Mouse (Mus musculus) forebrain, embryonic 11.5 days (tissue): ENCODE data around the gene Slc26a10. TPM values are rescaled to one million over a fixed set of nuclear protein-coding genes. Genes with fewer than 3 reads are reported as not detected.
"Not testable (repeated sequence)": the region's sequence is repeated elsewhere in the genome, so short reads cannot be mapped to it uniquely, and the experiment has no call there.

ENCODE experiments used
- ATAC-seq: fragments of 200-750 bp; cut with Nextera tagmentation; replicated peaks from 2 replicates; pipeline ENCODE4 v1.8.0; 2017; ENCODE audit warnings: moderate TSS enrichment; ENCODE audit not compliant: low FRiP score
- DNase-seq: peaks from one replicate; pipeline ENCODE4 v3.0.0-alpha.2; 2017; ENCODE audit warnings: low spot score
- H3K27ac ChIP-seq: fragments of 300-500 bp; sonication (generic); 2 replicates; pipeline ENCODE4 v1.5.1; 2014; ENCODE audit warnings: low read depth, low read length
- H3K27me3 ChIP-seq: fragments of 300-500 bp; sonication (generic); 2 replicates; pipeline ENCODE4 v1.6.1; 2014; ENCODE audit warnings: mild to moderate bottlenecking, low read length, mixed read lengths; ENCODE audit not compliant: control insufficient read depth, insufficient read depth
- H3K36me3 ChIP-seq: fragments of 300-500 bp; sonication (generic); 2 replicates; pipeline ENCODE4 v1.6.1; 2014; ENCODE audit warnings: mild to moderate bottlenecking, low read length, moderate library complexity, mixed read lengths; ENCODE audit not compliant: control insufficient read depth, insufficient read depth
- H3K4me1 ChIP-seq: fragments of 300-500 bp; sonication (generic); replicated peaks from 2 replicates; pipeline ENCODE4 v1.6.1; 2014; ENCODE audit warnings: low read length, mixed read lengths; ENCODE audit not compliant: control insufficient read depth, insufficient read depth
- H3K4me2 ChIP-seq: fragments of 300-500 bp; sonication (generic); 2 replicates; pipeline ENCODE4 v1.6.1; 2014; ENCODE audit warnings: low read depth, mild to moderate bottlenecking, low read length, moderate library complexity, mixed read lengths; ENCODE audit not compliant: severe bottlenecking
- H3K4me3 ChIP-seq: fragments of 300-500 bp; sonication (generic); 2 replicates; pipeline ENCODE4 v1.5.1; 2014; ENCODE audit warnings: low read depth, low read length
- H3K9ac ChIP-seq: fragments of 300-500 bp; sonication (generic); 2 replicates; pipeline ENCODE4 v1.6.1; 2014; ENCODE audit warnings: low read length
- H3K9me3 ChIP-seq: fragments of 300-500 bp; sonication (generic); 2 replicates; pipeline ENCODE4 v1.6.1; 2016; ENCODE audit warnings: low read length, mixed read lengths; ENCODE audit not compliant: control insufficient read depth
- WGBS: fragments of 180-500 bp; shearing (Covaris S2); extraction: QIAGEN DNeasy Blood & Tissue Kit; methylation state at CpG from one replicate; pipeline ENCODE4 v1.1.7; 2014; 5-methylcytosine and 5-hydroxymethylcytosine counted together
- polyA plus RNA-seq: library from polyadenylated mRNA; unstranded; fragments of >200 nt; fragmentation: Nextera tagmentation; extraction: Ambion mirVana; gene quantifications from 2 replicates; pipeline ENCODE4 v1.2.1, GENCODE M21; 2014

Slc26a10 gene
- polyA plus RNA-seq, 1 experiment from 2014 or later = 1.1 TPM

DNA sequence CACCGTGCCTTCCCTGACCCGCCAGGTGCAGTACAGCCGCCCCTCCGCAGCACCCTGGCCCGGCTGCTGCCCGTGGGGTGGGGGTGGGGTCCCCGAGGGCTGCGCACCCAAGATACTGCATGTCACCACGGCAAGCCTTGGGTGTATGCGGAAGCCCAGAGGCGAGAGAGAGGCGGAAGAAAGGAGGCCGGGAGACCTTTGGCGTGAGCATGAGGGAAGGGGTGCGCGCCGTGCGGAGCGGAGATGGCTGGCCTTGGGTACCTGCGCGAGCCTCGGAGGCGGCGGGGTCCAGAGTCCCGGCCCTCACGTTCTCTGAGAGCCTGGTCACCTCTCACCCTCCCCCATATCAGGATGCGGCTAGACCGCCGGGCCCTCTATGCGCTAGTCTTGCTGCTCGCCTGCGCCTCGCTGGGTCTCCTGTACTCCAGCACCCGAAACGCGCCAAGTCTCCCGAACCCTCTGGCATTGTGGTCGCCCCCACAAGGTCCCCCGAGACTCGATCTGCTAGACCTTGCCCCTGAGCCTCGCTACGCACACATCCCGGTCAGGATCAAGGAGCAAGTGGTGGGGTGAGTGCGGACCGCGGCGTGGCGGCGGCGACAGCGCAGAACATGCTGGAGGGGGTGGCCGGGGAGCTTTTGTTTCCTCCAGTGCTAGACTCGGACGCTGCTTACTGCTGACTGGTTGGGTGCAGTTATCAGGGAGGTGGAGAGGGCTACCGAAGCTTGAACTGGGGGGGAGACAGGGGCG, 14.6 kb downstream of the Slc26a10 start:
- Histone ChIP-seq H3K27me3 (peaks cover 46% of the 10 kb centered on the region), H3K27ac (no peak overlapping the region), H3K9me3 (no peaks in the 10 kb centered on the region), H3K4me2 (peak overlapping the region; percentile 97), H3K36me3 (no peaks in the 10 kb centered on the region), H3K9ac (peak overlapping the region; percentile 68), H3K4me1 (peaks cover 21% of the 10 kb centered on the region; the same call in 1 of the 2 replicates), H3K4me3 (peak overlapping the region; percentile 53)
- peak; percentile 67 for ATAC-seq
- DNase-seq = peak; percentile 77
- under 1% methylated on average over 53 of the region's 56 CpGs for WGBS

DNA sequence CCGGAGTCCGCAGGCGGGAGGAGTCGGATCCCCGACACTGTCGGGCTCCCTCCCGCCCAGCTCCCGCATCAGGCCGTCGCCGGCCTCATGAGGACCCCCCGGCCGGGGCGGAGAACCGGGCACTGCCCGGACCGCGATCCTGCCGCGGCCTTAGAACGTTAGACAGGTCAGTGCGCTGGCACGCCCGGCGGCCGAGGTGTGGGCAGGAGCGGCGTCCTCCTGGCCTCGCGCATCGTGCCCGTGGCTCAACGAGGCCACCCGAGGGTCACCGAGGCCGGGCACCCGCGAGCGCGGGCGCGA, 15.1 kb downstream of the Slc26a10 start:
- no peaks in the 10 kb centered on the region for H3K9me3 ChIP-seq
- peaks cover 42% of the 10 kb centered on the region for H3K27me3 ChIP-seq
- no peak overlapping the region for H3K27ac ChIP-seq
- ATAC-seq (peak; percentile 64), DNase-seq (no peak)
- H3K4me2 ChIP-seq = peak overlapping the region; percentile 97
- H3K9ac ChIP-seq = peak overlapping the region; percentile 68
- H3K4me3 ChIP-seq = peak overlapping the region; percentile 53
- peaks cover 16% of the 10 kb centered on the region; the same call in 1 of the 2 replicates for H3K4me1 ChIP-seq
- H3K36me3 ChIP-seq = no peaks in the 10 kb centered on the region
- 0% methylated on average over 42 of the region's 42 CpGs for WGBS

DNA sequence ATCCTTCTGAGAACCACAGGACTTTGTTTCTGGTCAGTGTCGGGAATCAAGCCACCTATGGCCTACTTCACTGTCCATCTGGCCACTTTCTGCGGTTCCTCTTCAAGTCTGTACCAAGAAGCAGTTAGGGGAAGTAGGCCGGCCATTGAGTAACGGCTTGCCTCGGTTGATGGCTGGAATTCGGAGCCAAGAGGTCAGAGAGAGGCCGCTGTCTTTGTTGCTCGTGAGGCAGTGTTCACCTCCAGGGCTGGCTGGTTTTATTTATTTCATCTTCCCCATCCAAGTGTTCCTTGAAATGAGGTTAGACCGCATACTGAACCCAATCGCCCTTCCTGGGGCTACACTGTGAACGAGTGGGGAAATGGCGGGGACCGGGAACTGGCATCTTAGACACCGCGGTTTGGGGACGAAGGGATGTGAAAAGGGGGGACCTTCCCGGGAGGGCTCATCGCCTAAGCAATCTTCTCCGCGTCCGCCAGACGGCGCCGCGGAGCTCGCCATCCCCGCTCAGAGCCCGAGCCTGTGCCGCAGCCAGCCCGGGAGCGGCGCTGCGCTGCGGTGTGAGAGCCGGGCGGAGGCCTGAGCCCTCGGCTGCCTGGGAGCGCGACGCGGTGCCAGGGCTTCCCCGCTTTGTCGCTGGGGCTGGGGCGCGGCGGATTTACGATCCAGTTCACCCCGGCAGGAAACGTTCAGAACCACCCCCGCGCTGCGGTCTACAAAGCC, 15.7 kb downstream of the Slc26a10 start, which contains the start of gene B4galnt1:
TSS of gene B4galnt1 (plus strand) at position 595 of the 723 bp plus-strand sequence.
- Histone ChIP-seq H3K4me3 (peak within 1 kb of the TSS; percentile 53), H3K4me1 (peaks cover 13% of the 10 kb centered on the region; the same call in 1 of the 2 replicates), H3K27me3 (peaks cover 36% of the 10 kb centered on the region), H3K4me2 (peak within 1 kb of the TSS; percentile 97), H3K36me3 (no peaks in the 10 kb centered on the region), H3K9ac (peak within 1 kb of the TSS; percentile 68), H3K27ac (no peak within 1 kb of the TSS), H3K9me3 (no peaks in the 10 kb centered on the region)
- ATAC-seq = peak; percentile 91
- peak; percentile 91 for DNase-seq
- 2% methylated on average over 48 of the region's 52 CpGs for WGBS

DNA sequence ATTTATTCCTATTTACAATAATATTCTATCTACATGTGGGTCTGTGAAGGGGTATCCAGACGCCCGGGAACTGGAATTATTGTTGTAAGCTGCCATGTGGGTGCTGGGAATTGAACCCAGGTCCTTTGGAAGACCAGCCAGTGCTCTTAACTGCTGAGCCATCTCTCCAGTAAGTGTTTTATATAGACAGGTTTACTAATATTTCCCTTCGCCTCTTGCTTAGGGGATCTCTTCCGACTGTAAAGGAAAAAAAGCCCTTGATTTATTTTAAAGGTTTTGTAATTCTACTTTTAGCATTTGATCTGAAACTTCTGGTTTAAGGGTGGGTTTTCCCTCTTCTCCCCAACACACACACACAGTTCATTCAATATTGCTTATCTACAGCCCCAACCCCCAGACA, 16.3 kb downstream of the Slc26a10 start:
- Histone ChIP-seq H3K9ac (no peak overlapping the region), H3K4me2 (no peak overlapping the region; the same call in 1 of the 2 replicates), H3K9me3 (no peaks in the 10 kb centered on the region), H3K36me3 (no peaks in the 10 kb centered on the region), H3K4me3 (no peak overlapping the region; the same call in 1 of the 2 replicates), H3K27ac (no peak overlapping the region), H3K27me3 (peaks cover 30% of the 10 kb centered on the region), H3K4me1 (peaks cover 11% of the 10 kb centered on the region; the same call in 1 of the 2 replicates)
- 95% methylated on average over 4 of the region's 4 CpGs for WGBS
- no peak for DNase-seq
- ATAC-seq = no peak

DNA sequence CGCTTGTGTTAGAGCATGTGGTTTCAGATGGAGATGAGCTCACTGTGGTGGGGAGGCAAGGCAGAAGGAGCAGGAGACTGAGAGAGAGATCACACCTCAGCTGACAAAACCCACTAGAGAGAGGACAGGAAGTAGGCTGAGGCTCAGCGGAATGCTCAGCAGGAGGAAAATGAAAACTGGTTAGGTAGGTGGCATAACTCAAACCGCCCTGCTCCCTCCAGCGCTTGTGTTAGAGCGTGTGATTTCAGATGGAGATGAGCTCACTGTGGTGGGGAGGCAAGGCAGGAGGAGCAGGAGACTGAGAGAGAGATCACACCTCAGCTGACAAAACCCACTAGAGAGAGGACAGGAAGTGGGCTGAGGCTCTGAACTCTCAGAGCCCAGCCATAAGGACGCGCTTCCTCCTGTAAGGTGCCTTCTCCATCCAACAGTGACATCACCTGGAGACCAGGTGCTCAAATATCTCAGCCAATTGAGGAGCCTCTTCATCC, 17.6 kb downstream of the Slc26a10 start:
- H3K4me2 ChIP-seq, H3K27ac ChIP-seq, H3K4me3 ChIP-seq, H3K9me3 ChIP-seq, DNase-seq, H3K36me3 ChIP-seq, ATAC-seq, H3K9ac ChIP-seq: not testable (repeated sequence)
- 68% methylated on average over 7 of the region's 7 CpGs for WGBS
- peaks cover 11% of the 10 kb centered on the region; the same call in 1 of the 2 replicates for H3K4me1 ChIP-seq
- H3K27me3 ChIP-seq = peaks cover 25% of the 10 kb centered on the region

DNA sequence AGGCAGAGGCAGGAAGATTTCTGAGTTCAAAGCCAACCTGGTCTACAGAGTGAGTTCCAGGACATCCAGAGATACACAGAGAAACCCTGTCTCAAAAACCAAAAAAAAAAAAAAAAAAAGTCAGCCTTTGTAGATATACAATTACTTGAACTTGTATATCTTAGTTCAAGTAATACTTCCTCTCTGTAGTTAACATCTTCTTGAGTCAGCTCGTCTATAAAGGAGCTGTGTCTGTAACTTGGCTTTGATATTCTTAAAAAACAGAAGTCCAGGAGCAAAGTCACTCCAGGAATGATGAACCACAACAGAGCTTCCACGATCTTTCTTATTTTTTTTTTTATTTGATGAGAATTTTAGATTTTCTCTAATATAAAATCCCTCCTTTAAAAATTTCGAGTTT, 19.7 kb downstream of the Slc26a10 start:
- H3K4me2 ChIP-seq = no peak overlapping the region
- no peak for ATAC-seq
- H3K27me3 ChIP-seq = peaks cover 4% of the 10 kb centered on the region
- H3K36me3 ChIP-seq = no peaks in the 10 kb centered on the region
- no peaks in the 10 kb centered on the region for H3K9me3 ChIP-seq
- peaks cover 6% of the 10 kb centered on the region; the same call in 1 of the 2 replicates for H3K4me1 ChIP-seq
- H3K9ac ChIP-seq = no peak overlapping the region
- 76% methylated on average over 3 of the region's 3 CpGs for WGBS
- no peak overlapping the region for H3K4me3 ChIP-seq
- DNase-seq = no peak
- no peak overlapping the region for H3K27ac ChIP-seq

DNA sequence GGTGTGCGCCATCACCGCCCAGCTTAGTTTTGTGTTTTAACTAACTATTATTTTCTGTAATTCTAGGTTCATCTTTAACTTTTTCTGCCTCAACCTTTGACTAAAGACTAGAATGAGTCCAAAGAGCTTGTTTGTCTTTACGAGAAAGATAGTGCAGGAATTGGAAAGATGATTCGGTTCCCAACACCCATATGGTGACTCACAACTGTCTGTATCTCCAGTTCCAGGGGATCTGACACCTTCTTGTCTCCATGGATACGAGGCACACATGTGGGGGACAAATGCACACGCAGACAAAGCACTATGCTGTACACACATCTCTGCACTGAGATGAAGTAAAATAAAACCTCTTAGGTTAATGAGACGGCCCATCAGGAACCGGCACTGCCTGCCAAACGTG, 20.4 kb downstream of the Slc26a10 start:
- no peak for ATAC-seq
- Histone ChIP-seq H3K27me3 (no peaks in the 10 kb centered on the region; the same call in 1 of the 2 replicates), H3K9ac (no peak overlapping the region), H3K27ac (no peak overlapping the region), H3K36me3 (no peaks in the 10 kb centered on the region), H3K4me1 (peaks cover under 1% of the 10 kb centered on the region; the same call in 1 of the 2 replicates), H3K9me3 (no peaks in the 10 kb centered on the region), H3K4me3 (no peak overlapping the region), H3K4me2 (no peak overlapping the region)
- DNase-seq = no peak
- 85% methylated on average over 9 of the region's 9 CpGs for WGBS

DNA sequence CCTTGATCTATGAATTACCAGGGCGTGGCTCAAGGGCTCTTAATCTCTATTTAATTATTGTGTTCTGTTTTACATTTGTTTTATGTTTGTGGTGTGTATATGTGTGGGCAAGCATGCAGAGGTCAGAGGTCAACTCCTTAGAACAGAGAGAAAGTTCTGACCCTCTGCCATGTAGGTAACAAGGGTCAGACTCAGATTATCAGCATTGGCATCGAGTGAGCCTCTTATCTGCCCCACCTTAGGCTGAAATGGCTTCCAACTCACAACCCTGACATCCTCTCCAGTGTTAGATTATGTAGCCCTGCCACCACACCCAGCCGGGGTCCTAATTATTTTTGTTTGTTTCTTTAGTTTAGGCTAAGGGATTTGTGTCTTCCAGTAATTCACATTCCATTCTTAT, 22.0 kb downstream of the Slc26a10 start:
- H3K4me1 ChIP-seq = no peaks in the 10 kb centered on the region
- 73% methylated on average over 3 of the region's 3 CpGs for WGBS

More for the DNA sequence above, 22.0 kb downstream of the Slc26a10 start:
- no peak for ATAC-seq
- H3K9ac ChIP-seq = no peak overlapping the region
- no peaks in the 10 kb centered on the region for H3K9me3 ChIP-seq
- H3K27ac ChIP-seq = no peak overlapping the region
- no peak for DNase-seq
- H3K36me3 ChIP-seq = no peaks in the 10 kb centered on the region
- H3K27me3 ChIP-seq = no peaks in the 10 kb centered on the region
- H3K4me2 ChIP-seq = no peak overlapping the region
- no peak overlapping the region for H3K4me3 ChIP-seq
